Mouse (Mus musculus): Measurements from ENCODE around the gene Cd164.

GRCm38 (mm10) chr10:41518508-41518980, 670 bp upstream of the Cd164 start:
- TF ChIP-seq POLR2A (IDR thresholded peaks at IDR 0.05; ENCODE audit: low read depth, low read length) (no peak), CTCF (conservative IDR thresholded peaks at IDR 0.05; ENCODE audit: insufficient read depth, insufficient read length, low read depth, low read length) (peak; percentile 75)
